Mouse (Mus musculus): ENCODE measurements around the gene Cd101. TPM values are rescaled to one million over a fixed set of nuclear protein-coding genes. Genes with fewer than 3 reads are reported as not detected.
A peak's percentile ranks its signal among the peaks of the same experiment; 100 is the strongest.

Gene Cd101
- total RNA-seq, 1 experiment: 0.13 TPM

DNA sequence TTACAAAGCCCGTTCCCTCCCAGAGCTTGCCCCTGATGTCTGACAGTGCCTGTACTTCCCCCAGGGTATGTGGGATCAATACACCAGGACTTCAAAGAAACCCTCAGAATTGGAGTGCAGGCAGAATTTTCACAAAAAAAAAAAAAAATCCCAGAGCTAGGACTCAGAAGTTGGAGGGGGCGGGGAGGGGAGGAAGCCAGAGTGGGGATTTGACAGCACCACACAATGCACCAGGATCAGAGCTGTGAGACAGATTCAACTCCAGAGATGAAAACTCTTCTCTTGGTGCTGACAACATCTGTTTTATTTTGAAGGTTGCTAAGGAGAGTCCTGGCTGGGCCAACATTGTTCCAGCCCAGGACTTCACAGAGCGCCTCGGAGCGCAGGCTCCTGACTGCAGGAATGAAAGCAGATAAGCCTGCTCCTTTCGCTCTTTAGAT is 41.5 kb upstream of the Cd101 start:
- H3K4me1 ChIP-seq (ENCODE audit: control insufficient read depth in 2 of 2, insufficient read depth in 2 of 2, low read length in 2 of 2, poor library complexity in 1 of 2): peaks cover 15 to 21% of the 10 kb centered on the region in 2 experiments

DNA sequence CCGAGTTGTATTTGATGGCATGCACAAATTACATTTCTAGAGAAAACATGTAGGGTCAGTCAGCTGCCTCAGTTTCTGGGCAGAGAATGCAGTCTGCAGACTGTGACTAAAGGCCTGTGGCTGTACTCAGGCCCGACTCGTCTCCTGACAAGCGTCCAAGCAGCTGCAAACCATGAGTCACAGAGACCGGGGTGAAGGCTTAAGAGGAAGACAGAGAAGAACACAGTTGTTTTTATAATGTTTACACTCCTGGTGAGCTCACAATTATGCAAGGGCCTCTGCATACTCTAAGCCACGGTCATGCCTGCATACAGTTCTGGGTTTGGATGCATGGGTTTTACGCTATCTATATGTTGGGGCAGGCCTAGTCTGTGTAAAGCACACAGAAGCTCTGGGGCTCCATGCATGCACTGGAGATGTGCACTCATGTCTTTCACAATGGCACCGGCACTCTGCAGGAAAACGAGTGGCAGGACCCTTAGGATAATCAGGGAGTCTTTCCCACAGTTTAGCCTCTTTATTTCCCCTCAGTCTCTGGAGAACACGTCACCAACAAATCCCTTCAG is 41.0 kb upstream of the Cd101 start:
- DNase-seq (ENCODE audit: low read depth, low spot score): no peak
- H3K36me3 ChIP-seq (ENCODE audit: control insufficient read depth, insufficient read depth, low read length, poor library complexity, severe bottlenecking): peaks cover 29% of the 10 kb centered on the region
- in situ Hi-C loops (cut with MboI; ENCODE audit: low sequenced_read_pairs in 2 of 2, unreplicated experiment in 2 of 2): no loop called here

More for the DNA sequence above, 41.5 kb upstream of the Cd101 start:
- no peak for DNase-seq (ENCODE audit: low read depth, low spot score)
- in situ Hi-C loops (cut with MboI; ENCODE audit: low sequenced_read_pairs in 2 of 2, unreplicated experiment in 2 of 2): no loop called here
- Histone ChIP-seq H3K4me3 (ENCODE audit: insufficient read depth in 1 of 2, low read depth in 1 of 2, low read length in 2 of 2, poor library complexity in 1 of 2, severe bottlenecking in 1 of 2) (no peak overlapping the region), H3K9ac (ENCODE audit: insufficient read depth, low read depth, low read length, poor library complexity, severe bottlenecking) (no peak overlapping the region), H3K9me3 (ENCODE audit: control insufficient read depth, insufficient read depth, low read depth, low read length) (no peaks in the 10 kb centered on the region), H3K36me3 (ENCODE audit: control insufficient read depth, insufficient read depth, low read length, poor library complexity, severe bottlenecking) (peaks cover 32% of the 10 kb centered on the region), H3K27ac (ENCODE audit: insufficient read depth, low read depth, low read length, poor library complexity, severe bottlenecking) (peak overlapping the region; percentile 25; the same call in 1 of the 2 replicates)
- TF ChIP-seq HCFC1 (IDR thresholded peaks at IDR 0.05; ENCODE audit: borderline replicate concordance, insufficient read depth, low read length) (no peak), CHD2 (IDR thresholded peaks at IDR 0.05; ENCODE audit: low read depth, low read length) (no peak), ZNF384 (IDR thresholded peaks at IDR 0.05; ENCODE audit: low read depth, low read length) (no peak), ZC3H11A (IDR thresholded peaks at IDR 0.05; ENCODE audit: borderline replicate concordance, low read depth, low read length) (no peak), MAFK (IDR thresholded peaks at IDR 0.05; ENCODE audit: insufficient read depth, low read depth, low read length) (no peak)

GRCm38 (mm10) chr3:101068701-101069100 is 39.3 kb upstream of the Cd101 start:
- no peak for TF ChIP-seq CHD2 (IDR thresholded peaks at IDR 0.05; ENCODE audit: low read depth, low read length)
- TF ChIP-seq HCFC1 (IDR thresholded peaks at IDR 0.05; ENCODE audit: borderline replicate concordance, insufficient read depth, low read length): no peak
- Histone ChIP-seq H3K27ac (ENCODE audit: insufficient read depth, low read depth, low read length, poor library complexity, severe bottlenecking) (no peak overlapping the region), H3K9ac (ENCODE audit: insufficient read depth, low read depth, low read length, poor library complexity, severe bottlenecking) (no peak overlapping the region), H3K4me1 (ENCODE audit: control insufficient read depth in 2 of 2, insufficient read depth in 2 of 2, low read length in 2 of 2, poor library complexity in 1 of 2) (peaks cover 15 to 21% of the 10 kb centered on the region in 2 experiments), H3K4me3 (ENCODE audit: insufficient read depth in 1 of 2, low read depth in 1 of 2, low read length in 2 of 2, poor library complexity in 1 of 2, severe bottlenecking in 1 of 2) (no peak overlapping the region), H3K9me3 (ENCODE audit: control insufficient read depth, insufficient read depth, low read depth, low read length) (no peaks in the 10 kb centered on the region), H3K36me3 (ENCODE audit: control insufficient read depth, insufficient read depth, low read length, poor library complexity, severe bottlenecking) (peaks cover 31% of the 10 kb centered on the region)
- DNase-seq (ENCODE audit: low read depth, low spot score): no peak
- in situ Hi-C loops (cut with MboI; ENCODE audit: low sequenced_read_pairs in 2 of 2, unreplicated experiment in 2 of 2): no loop called here

More for the DNA sequence above, 41.0 kb upstream of the Cd101 start:
- Histone ChIP-seq H3K9me3 (ENCODE audit: control insufficient read depth, insufficient read depth, low read depth, low read length) (no peaks in the 10 kb centered on the region), H3K27ac (ENCODE audit: insufficient read depth, low read depth, low read length, poor library complexity, severe bottlenecking) (no peak overlapping the region), H3K4me1 (ENCODE audit: control insufficient read depth in 2 of 2, insufficient read depth in 2 of 2, low read length in 2 of 2, poor library complexity in 1 of 2) (peaks cover 15 to 21% of the 10 kb centered on the region in 2 experiments), H3K4me3 (ENCODE audit: insufficient read depth in 1 of 2, low read depth in 1 of 2, low read length in 2 of 2, poor library complexity in 1 of 2, severe bottlenecking in 1 of 2) (no peak overlapping the region), H3K9ac (ENCODE audit: insufficient read depth, low read depth, low read length, poor library complexity, severe bottlenecking) (no peak overlapping the region)
- no peak for TF ChIP-seq MAFK (IDR thresholded peaks at IDR 0.05; ENCODE audit: insufficient read depth, low read depth, low read length)
- no peak for TF ChIP-seq ZNF384 (IDR thresholded peaks at IDR 0.05; ENCODE audit: low read depth, low read length)
- TF ChIP-seq CHD2 (IDR thresholded peaks at IDR 0.05; ENCODE audit: low read depth, low read length): no peak
- TF ChIP-seq ZC3H11A (IDR thresholded peaks at IDR 0.05; ENCODE audit: borderline replicate concordance, low read depth, low read length): no peak
- no peak for TF ChIP-seq HCFC1 (IDR thresholded peaks at IDR 0.05; ENCODE audit: borderline replicate concordance, insufficient read depth, low read length)

- peaks cover 23% of the 10 kb centered on the region for H3K36me3 ChIP-seq (ENCODE audit: control insufficient read depth, insufficient read depth, low read length, poor library complexity, severe bottlenecking)
- no peaks in the 10 kb centered on the region for H3K9me3 ChIP-seq (ENCODE audit: control insufficient read depth, insufficient read depth, low read depth, low read length)
- no peak for DNase-seq (ENCODE audit: low read depth, low spot score)
- H3K4me1 ChIP-seq (ENCODE audit: control insufficient read depth in 2 of 2, insufficient read depth in 2 of 2, low read length in 2 of 2, poor library complexity in 1 of 2): peaks cover 1 to 4% of the 10 kb centered on the region in 2 experiments
- H3K9ac ChIP-seq (ENCODE audit: insufficient read depth, low read depth, low read length, poor library complexity, severe bottlenecking): no peak overlapping the region
- in situ Hi-C loops (cut with MboI; ENCODE audit: low sequenced_read_pairs in 2 of 2, unreplicated experiment in 2 of 2): no loop called here
- no peak for TF ChIP-seq CHD2 (IDR thresholded peaks at IDR 0.05; ENCODE audit: low read depth, low read length)
- TF ChIP-seq ZNF384 (IDR thresholded peaks at IDR 0.05; ENCODE audit: low read depth, low read length): no peak
- TF ChIP-seq MAFK (IDR thresholded peaks at IDR 0.05; ENCODE audit: insufficient read depth, low read depth, low read length): no peak
- TF ChIP-seq ZC3H11A (IDR thresholded peaks at IDR 0.05; ENCODE audit: borderline replicate concordance, low read depth, low read length): no peak
- TF ChIP-seq HCFC1 (IDR thresholded peaks at IDR 0.05; ENCODE audit: borderline replicate concordance, insufficient read depth, low read length): no peak
- H3K27ac ChIP-seq (ENCODE audit: insufficient read depth, low read depth, low read length, poor library complexity, severe bottlenecking): no peak overlapping the region
- no peak overlapping the region for H3K4me3 ChIP-seq (ENCODE audit: insufficient read depth in 1 of 2, low read depth in 1 of 2, low read length in 2 of 2, poor library complexity in 1 of 2, severe bottlenecking in 1 of 2)
Observed at GRCm38 (mm10) chr3:101066175-101066574, 36.8 kb upstream of the Cd101 start.

Measured in ES-E14 (cell line).